Mouse (Mus musculus): Measurements from ENCODE around the gene Gm11595.
"Not testable (repeated sequence)": the region's sequence is repeated elsewhere in the genome, so short reads cannot be mapped to it uniquely, and the experiment has no call there.

Gene Gm11595

GRCm38 (mm10) chr11:99772813-99773212, at the start of gene Gm11595:
Gene Gm11595, minus strand, starts transcription at chr11:99772913.
- DNase-seq, result not testable (repeated sequence)

- not testable (repeated sequence) for DNase-seq
Measured at GRCm38 (mm10) chr11:99815566-99815965, 42.9 kb upstream of the Gm11595 start, which contains the start of gene Gm11564. Gene Gm11564, minus strand, starts transcription at chr11:99815666.

- DNase-seq, result not testable (repeated sequence)
Measured at GRCm38 (mm10) chr11:99809792-99810191, 37.1 kb upstream of the Gm11595 start, which contains the start of gene Krtap4-13. Gene Krtap4-13, minus strand, starts transcription at chr11:99809892.

GRCm38 (mm10) chr11:99804346-99804745, 31.6 kb upstream of the Gm11595 start, which contains the start of gene Gm11554:
Gene Gm11554, minus strand, starts transcription at chr11:99804446.
- DNase-seq, result not testable (repeated sequence)

GRCm38 (mm10) chr11:99798832-99799231, 26.1 kb upstream of the Gm11595 start, which contains the start of gene Gm11569:
Gene Gm11569, minus strand, starts transcription at chr11:99798932.
- not testable (repeated sequence) for DNase-seq

- no peak for DNase-seq
Measured at GRCm38 (mm10) chr11:99793367-99793766, 20.7 kb upstream of the Gm11595 start, which contains the start of gene Gm11596. Gene Gm11596, minus strand, starts transcription at chr11:99793467.

- DNase-seq, result not testable (repeated sequence)
Measured at GRCm38 (mm10) chr11:99784900-99785299, 12.2 kb upstream of the Gm11595 start, which contains the start of gene Krtap4-9. Gene Krtap4-9, plus strand, starts transcription at chr11:99785200.

GRCm38 (mm10) chr11:99780604-99781003, 7.9 kb upstream of the Gm11595 start, which contains the start of gene Krtap4-8:
Gene Krtap4-8, minus strand, starts transcription at chr11:99780704.
- DNase-seq, result no peak

- peak in 1 of 2 experiments; percentile 6 for DNase-seq
Measured at GRCm38 (mm10) chr11:99778401-99778800, 5.7 kb upstream of the Gm11595 start.

- no peak for DNase-seq
Measured at GRCm38 (mm10) chr11:99768410-99768809, 4.3 kb downstream of the Gm11595 start.

GRCm38 (mm10) chr11:99758877-99759276, 13.8 kb downstream of the Gm11595 start:
- DNase-seq, result peak; percentile 9 to 11

GRCm38 (mm10) chr11:99743985-99744384, 28.7 kb downstream of the Gm11595 start:
- no peak for DNase-seq

GRCm38 (mm10) chr11:99734190-99734589, 38.5 kb downstream of the Gm11595 start, which contains the start of gene Gm14180:
Gene Gm14180, minus strand, starts transcription at chr11:99734290.
- DNase-seq, result no peak

GRCm38 (mm10) chr11:99724061-99724460, 48.7 kb downstream of the Gm11595 start:
- DNase-seq, result peak; percentile 77 to 83

Data from cerebellum, postnatal 10 days (tissue).